Mouse (Mus musculus) forebrain, embryonic 13.5 days (tissue): Measurements from ENCODE around the gene Atrip. TPM values are rescaled to one million over a fixed set of nuclear protein-coding genes. Genes with fewer than 3 reads are reported as not detected.
A peak's percentile ranks its signal among the peaks of the same experiment; 100 is the strongest.

Experiments used
- ATAC-seq: fragments of 200-750 bp; cut with Nextera tagmentation; 2 replicates; pipeline ENCODE4 v1.8.0; 2017
- H3K27ac ChIP-seq: fragments of 300-500 bp; sonication (generic); 2 replicates; pipeline ENCODE4 v1.5.1; 2015; ENCODE audit warnings: inconsistent platforms, mild to moderate bottlenecking, moderate library complexity
- H3K27me3 ChIP-seq: fragments of 300-500 bp; sonication (generic); 2 replicates; pipeline ENCODE4 v1.6.1; 2015; ENCODE audit warnings: mild to moderate bottlenecking, inconsistent platforms
- H3K36me3 ChIP-seq: fragments of 300-500 bp; sonication (generic); 2 replicates; pipeline ENCODE4 v1.6.1; 2015; ENCODE audit warnings: mild to moderate bottlenecking, inconsistent platforms; ENCODE audit not compliant: poor library complexity, severe bottlenecking
- H3K4me1 ChIP-seq: fragments of 300-500 bp; sonication (generic); 2 replicates; pipeline ENCODE4 v1.6.1; 2015; ENCODE audit warnings: inconsistent platforms
- H3K4me2 ChIP-seq: fragments of 300-500 bp; sonication (generic); 2 replicates; pipeline ENCODE4 v1.6.1; 2015; ENCODE audit warnings: inconsistent platforms, mild to moderate bottlenecking, moderate library complexity
- H3K4me3 ChIP-seq: fragments of 300-500 bp; sonication (generic); 2 replicates; pipeline ENCODE4 v1.5.1; 2015; ENCODE audit warnings: mild to moderate bottlenecking, inconsistent platforms
- H3K9ac ChIP-seq: fragments of 300-500 bp; sonication (generic); 2 replicates; pipeline ENCODE4 v1.6.1; 2015; ENCODE audit warnings: mild to moderate bottlenecking, inconsistent platforms
- H3K9me3 ChIP-seq: fragments of 300-500 bp; sonication (generic); replicated peaks from 2 replicates; pipeline ENCODE4 v1.6.1; 2016; ENCODE audit warnings: inconsistent platforms
- WGBS: fragments of 180-500 bp; shearing (Covaris S2); methylation state at CpG from one replicate; pipeline ENCODE4 v1.1.7; 2015; 5-methylcytosine and 5-hydroxymethylcytosine counted together
- polyA plus RNA-seq: library from polyadenylated mRNA; unstranded; fragments of >200 nt; fragmentation: Nextera tagmentation; extraction: Ambion mirVana; gene quantifications from 2 replicates; pipeline ENCODE4 v1.2.1, GENCODE M21; 2015

Gene Atrip
- polyA plus RNA-seq, 1 experiment from 2014 or later, result 31.5 TPM

GRCm38 (mm10) chr9:109097291-109097690 lies 23.4 kb upstream of the Atrip start:
- Histone ChIP-seq H3K4me2 (peak overlapping the region; percentile 98), H3K27ac (peak overlapping the region; percentile 100), H3K4me1 (peaks cover 57% of the 10 kb centered on the region), H3K9me3 (no peaks in the 10 kb centered on the region), H3K27me3 (no peaks in the 10 kb centered on the region), H3K36me3 (peaks cover 43% of the 10 kb centered on the region), H3K9ac (peak overlapping the region; percentile 97), H3K4me3 (peak overlapping the region; percentile 75)
- 6% methylated on average over 6 of the region's 6 CpGs for WGBS
- no peak for ATAC-seq

GRCm38 (mm10) chr9:109096856-109097255 lies 22.9 kb upstream of the Atrip start:
- no peaks in the 10 kb centered on the region for H3K27me3 ChIP-seq
- H3K36me3 ChIP-seq, result peaks cover 42% of the 10 kb centered on the region
- no peak for ATAC-seq
- peak overlapping the region; percentile 100 for H3K27ac ChIP-seq
- H3K4me2 ChIP-seq, result peak overlapping the region; percentile 98
- H3K4me3 ChIP-seq, result peak overlapping the region; percentile 75
- no peaks in the 10 kb centered on the region for H3K9me3 ChIP-seq
- peaks cover 57% of the 10 kb centered on the region for H3K4me1 ChIP-seq
- peak overlapping the region; percentile 97 for H3K9ac ChIP-seq
- 9% methylated on average over 6 of the region's 6 CpGs for WGBS

DNA sequence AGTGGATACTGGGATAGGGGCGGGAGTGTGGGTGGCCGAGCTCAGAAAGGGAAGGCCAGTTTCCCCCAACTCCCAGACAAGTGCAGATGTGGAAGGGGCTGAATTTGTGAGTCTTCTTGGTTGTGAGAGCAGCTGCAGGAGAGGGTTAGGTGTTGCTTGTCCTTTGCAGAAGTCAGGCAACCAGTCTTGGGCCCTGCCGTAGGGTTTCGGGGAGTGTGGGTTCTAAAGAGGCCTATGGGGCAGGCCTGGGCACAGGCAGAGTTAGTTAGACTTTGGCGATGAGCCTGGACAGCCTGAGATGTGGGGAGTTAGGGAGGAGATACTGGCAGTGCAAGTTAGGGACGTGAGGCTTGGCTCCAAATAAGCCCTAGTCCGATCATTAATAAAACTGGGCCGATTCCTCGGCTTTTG lies 22.3 kb upstream of the Atrip start:
- H3K9ac ChIP-seq, result peak overlapping the region; percentile 97
- no peaks in the 10 kb centered on the region for H3K9me3 ChIP-seq
- H3K27ac ChIP-seq, result peak overlapping the region; percentile 100
- peak; percentile 12; the same call in 1 of the 2 replicates for ATAC-seq
- H3K36me3 ChIP-seq, result peaks cover 42% of the 10 kb centered on the region
- H3K4me2 ChIP-seq, result peak overlapping the region; percentile 98
- 4% methylated on average over 9 of the region's 9 CpGs for WGBS
- peak overlapping the region; percentile 75 for H3K4me3 ChIP-seq
- H3K4me1 ChIP-seq, result peaks cover 57% of the 10 kb centered on the region
- H3K27me3 ChIP-seq, result no peaks in the 10 kb centered on the region

- ATAC-seq, result peak; percentile 73
- peaks cover 40% of the 10 kb centered on the region for H3K36me3 ChIP-seq
Observed at GRCm38 (mm10) chr9:109095137-109095982, 21.4 kb upstream of the Atrip start, which contains the start of gene Plxnb1. Gene Plxnb1, plus strand, starts transcription at chr9:109095389.

GRCm38 (mm10) chr9:109094553-109095136 lies 20.7 kb upstream of the Atrip start:
- ATAC-seq, result no peak
- 2% methylated on average over 21 of the region's 21 CpGs for WGBS
- Histone ChIP-seq H3K36me3 (peaks cover 40% of the 10 kb centered on the region), H3K9ac (peak overlapping the region; percentile 97), H3K4me3 (peak overlapping the region; percentile 75), H3K4me2 (peak overlapping the region; percentile 98), H3K27me3 (no peaks in the 10 kb centered on the region), H3K4me1 (peaks cover 61% of the 10 kb centered on the region), H3K9me3 (no peaks in the 10 kb centered on the region), H3K27ac (peak overlapping the region; percentile 100)

More at GRCm38 (mm10) chr9:109095137-109095982, 21.4 kb upstream of the Atrip start, which contains the start of gene Plxnb1:
- Histone ChIP-seq H3K4me3 (peak within 1 kb of the TSS; percentile 75), H3K4me1 (peaks cover 59% of the 10 kb centered on the region), H3K4me2 (peak within 1 kb of the TSS; percentile 98), H3K9me3 (no peaks in the 10 kb centered on the region), H3K9ac (peak within 1 kb of the TSS; percentile 97), H3K27me3 (no peaks in the 10 kb centered on the region), H3K27ac (peak within 1 kb of the TSS; percentile 100)
- WGBS, result 0% methylated on average over 62 of the region's 102 CpGs

DNA sequence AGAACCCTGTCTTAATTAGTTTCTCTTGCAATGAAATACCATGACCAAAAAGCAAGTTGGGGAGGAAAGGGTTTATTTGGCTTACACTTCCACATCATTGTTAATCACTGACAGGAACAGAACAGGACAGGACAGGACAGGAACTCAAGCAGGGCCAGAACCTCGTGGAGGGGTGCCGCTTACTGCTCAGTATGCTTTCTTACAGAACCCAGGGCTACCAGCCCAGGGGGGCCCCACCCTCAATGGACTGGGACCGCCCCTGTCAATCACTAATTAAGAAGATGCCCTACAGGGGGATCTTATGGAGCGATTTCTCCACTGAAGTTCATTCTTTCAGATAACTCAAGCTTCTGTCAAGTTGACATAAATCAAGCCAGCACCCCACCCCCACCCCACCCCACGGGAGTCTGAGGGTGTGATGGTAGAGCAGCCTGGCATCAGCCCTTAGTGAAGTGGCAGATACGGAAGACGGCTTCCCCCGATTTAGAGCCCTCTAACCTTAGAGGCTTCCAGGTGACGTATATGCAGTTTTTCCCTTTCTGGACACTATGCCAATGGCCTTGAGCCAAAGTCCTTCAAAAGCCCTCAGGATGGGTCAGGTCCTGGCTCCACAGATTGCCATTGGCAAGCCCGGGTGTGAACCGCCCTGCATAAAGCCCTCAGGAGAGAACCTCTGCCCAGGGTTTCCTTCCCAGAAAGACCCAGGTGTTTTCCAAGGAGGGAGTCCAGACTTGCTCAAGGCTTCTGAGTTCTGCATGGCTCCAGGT lies 20.0 kb upstream of the Atrip start:
- Histone ChIP-seq H3K9me3 (no peaks in the 10 kb centered on the region), H3K27me3 (no peaks in the 10 kb centered on the region), H3K9ac (peak overlapping the region; percentile 97), H3K36me3 (peaks cover 40% of the 10 kb centered on the region), H3K4me1 (peaks cover 55% of the 10 kb centered on the region), H3K27ac (peak overlapping the region; percentile 100), H3K4me3 (peak overlapping the region; percentile 75), H3K4me2 (peak overlapping the region; percentile 98)
- no peak for ATAC-seq
- WGBS, result 15% methylated on average over 11 of the region's 11 CpGs

DNA sequence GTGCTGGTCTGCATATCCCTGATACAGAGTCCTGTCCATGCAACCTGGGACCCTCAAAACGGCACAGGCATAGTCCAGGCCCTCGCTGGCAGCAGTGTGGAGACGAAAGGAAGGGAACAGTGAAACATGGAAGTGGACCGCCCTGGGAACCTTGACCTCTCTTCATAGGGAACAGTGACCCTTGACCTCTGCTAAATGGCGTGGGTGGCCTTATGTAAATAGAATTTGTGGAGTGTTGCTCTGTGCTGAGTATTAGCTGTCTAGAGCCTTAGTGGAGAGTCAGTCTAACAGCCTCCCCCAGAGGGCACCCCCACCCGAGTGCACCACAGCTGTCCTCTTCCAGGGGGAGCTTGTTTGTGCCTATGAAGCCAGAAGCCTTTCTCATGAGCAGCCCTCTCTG lies 18.9 kb upstream of the Atrip start:
- ATAC-seq, result no peak
- Histone ChIP-seq H3K36me3 (peaks cover 38% of the 10 kb centered on the region), H3K27me3 (no peaks in the 10 kb centered on the region), H3K4me1 (peaks cover 47% of the 10 kb centered on the region), H3K4me3 (no peak overlapping the region), H3K9me3 (no peaks in the 10 kb centered on the region), H3K27ac (no peak overlapping the region), H3K9ac (no peak overlapping the region), H3K4me2 (no peak overlapping the region)
- 57% methylated on average over 6 of the region's 6 CpGs for WGBS

GRCm38 (mm10) chr9:109091802-109092201 lies 17.9 kb upstream of the Atrip start:
- Histone ChIP-seq H3K27ac (no peak overlapping the region), H3K4me3 (no peak overlapping the region)
- WGBS, result 96% methylated on average over 8 of the region's 8 CpGs

GRCm38 (mm10) chr9:109090446-109090845 lies 16.5 kb upstream of the Atrip start:
- WGBS, result 12% methylated on average over 15 of the region's 15 CpGs
- no peaks in the 10 kb centered on the region for H3K27me3 ChIP-seq
- H3K4me1 ChIP-seq, result peaks cover 34% of the 10 kb centered on the region
- no peak overlapping the region for H3K4me3 ChIP-seq
- H3K4me2 ChIP-seq, result no peak overlapping the region
- 0 out of 2 replicates have a peak overlapping the region, but pooled peaks have one; percentile 7 for H3K9ac ChIP-seq
- H3K27ac ChIP-seq, result 0 out of 2 replicates have a peak overlapping the region, but pooled peaks have one; percentile 2
- no peaks in the 10 kb centered on the region for H3K9me3 ChIP-seq
- H3K36me3 ChIP-seq, result peaks cover 38% of the 10 kb centered on the region
- ATAC-seq, result no peak

More at GRCm38 (mm10) chr9:109091802-109092201, 17.9 kb upstream of the Atrip start:
- Histone ChIP-seq H3K27me3 (no peaks in the 10 kb centered on the region), H3K9me3 (no peaks in the 10 kb centered on the region), H3K9ac (no peak overlapping the region), H3K4me2 (no peak overlapping the region), H3K36me3 (peaks cover 38% of the 10 kb centered on the region), H3K4me1 (peaks cover 37% of the 10 kb centered on the region)
- ATAC-seq, result no peak

DNA sequence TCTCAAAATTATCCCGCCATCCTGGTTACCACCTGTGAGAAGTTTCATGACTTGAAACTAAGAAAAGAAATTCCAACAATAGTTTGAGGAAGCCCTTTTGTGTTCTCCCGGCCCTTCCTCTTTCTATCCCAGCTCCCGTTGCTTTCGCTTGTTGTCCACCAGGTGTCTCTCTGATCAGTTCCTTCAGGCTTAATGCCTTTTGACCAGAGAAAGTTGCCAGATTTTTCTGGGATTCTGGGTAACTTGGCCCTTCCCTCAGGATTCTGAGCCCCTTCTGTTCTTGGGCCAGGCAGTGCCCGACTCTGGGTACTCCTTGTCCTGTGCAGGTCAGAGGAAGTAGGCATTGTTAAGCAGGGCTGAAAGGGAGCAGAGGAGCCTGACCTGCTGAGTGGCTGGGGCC lies 14.1 kb upstream of the Atrip start:
- H3K27me3 ChIP-seq, result no peaks in the 10 kb centered on the region
- no peak overlapping the region; the same call in 1 of the 2 replicates for H3K27ac ChIP-seq

GRCm38 (mm10) chr9:109084922-109085321 lies 11.0 kb upstream of the Atrip start:
- Histone ChIP-seq H3K4me3 (no peak overlapping the region), H3K36me3 (peaks cover 22% of the 10 kb centered on the region), H3K9me3 (no peaks in the 10 kb centered on the region), H3K9ac (0 out of 2 replicates have a peak overlapping the region, but pooled peaks have one; percentile 3), H3K4me2 (no peak overlapping the region), H3K27ac (no peak overlapping the region), H3K27me3 (no peaks in the 10 kb centered on the region), H3K4me1 (peaks cover 35% of the 10 kb centered on the region)
- WGBS, result 8% methylated on average over 2 of the region's 2 CpGs
- ATAC-seq, result no peak

More for the DNA sequence above, 14.1 kb upstream of the Atrip start:
- Histone ChIP-seq H3K36me3 (peaks cover 37% of the 10 kb centered on the region), H3K4me2 (no peak overlapping the region), H3K9me3 (no peaks in the 10 kb centered on the region), H3K4me1 (peaks cover 27% of the 10 kb centered on the region), H3K9ac (peak overlapping the region; percentile 18; the same call in 1 of the 2 replicates), H3K4me3 (no peak overlapping the region)
- 6% methylated on average over 5 of the region's 5 CpGs for WGBS
- ATAC-seq, result 0 out of 2 replicates have a peak, but pooled peaks have one; percentile 29
